Mouse (Mus musculus): Measurements from ENCODE around the gene Fkbp11.

GRCm38 (mm10) chr15:98742766-98743428, 14.9 kb upstream of the Fkbp11 start:
- TF ChIP-seq POLR2AphosphoS2 (IDR thresholded peaks at IDR 0.05; ENCODE audit: low read length) (no peak), CTCF (IDR thresholded peaks at IDR 0.05 in 2 of 3, conservative IDR thresholded peaks at IDR 0.05 in 1 of 3; ENCODE audit: control insufficient read depth in 1 of 3, insufficient read depth in 1 of 3, low read depth in 2 of 3, low read length in 3 of 3, poor library complexity in 1 of 3, severe bottlenecking in 1 of 3) (no peak), CHD2 (IDR thresholded peaks at IDR 0.05; ENCODE audit: low read length) (no peak), ZC3H11A (IDR thresholded peaks at IDR 0.05; ENCODE audit: low read depth, low read length) (no peak), ZKSCAN1 (IDR thresholded peaks at IDR 0.05; ENCODE audit: low read depth, low read length) (no peak)

Data from MEL (cell line).